Mouse (Mus musculus): ENCODE data around the gene Muc3. TPM values are rescaled to one million over a fixed set of nuclear protein-coding genes. Genes with fewer than 3 reads are reported as not detected.
"Not testable (repeated sequence)": the region's sequence is repeated elsewhere in the genome, so short reads cannot be mapped to it uniquely, and the experiment has no call there.

The Muc3 gene
- not detected for total RNA-seq (2021)

DNA sequence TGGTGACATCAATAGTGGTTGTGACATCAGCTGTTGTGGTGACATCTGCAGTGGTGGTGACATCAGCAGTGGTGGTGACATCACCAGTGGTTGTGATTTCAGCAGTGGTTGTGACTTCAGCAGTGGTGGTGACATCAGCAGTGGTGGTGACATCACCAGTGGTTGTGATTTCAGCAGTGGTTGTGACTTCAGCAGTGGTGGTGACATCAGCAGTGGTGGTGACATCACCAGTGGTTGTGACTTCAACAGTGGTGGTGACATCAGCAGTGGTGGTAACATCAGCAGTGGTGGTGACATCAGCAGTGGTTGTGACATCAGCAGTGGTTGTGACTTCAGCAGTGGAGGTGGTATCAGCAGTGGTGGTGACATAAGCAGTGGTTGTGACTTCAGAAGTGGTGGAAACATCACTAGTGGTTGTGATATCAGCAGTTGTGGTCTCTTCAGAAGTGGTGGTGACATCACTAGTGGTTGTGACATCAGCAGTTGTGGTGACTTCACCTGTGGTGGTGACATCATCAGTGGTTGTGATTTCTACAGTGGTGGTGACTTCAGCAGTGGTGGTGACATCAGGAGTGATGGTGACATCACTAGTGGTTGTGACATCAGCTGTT is at the start of gene Muc3:
Muc3 (minus strand) TSS at position 51 of the 611 bp plus-strand sequence.
- DNase-seq (ENCODE audit: extremely low spot score in 1 of 2, low spot score in 1 of 2): not testable (repeated sequence)

DNA sequence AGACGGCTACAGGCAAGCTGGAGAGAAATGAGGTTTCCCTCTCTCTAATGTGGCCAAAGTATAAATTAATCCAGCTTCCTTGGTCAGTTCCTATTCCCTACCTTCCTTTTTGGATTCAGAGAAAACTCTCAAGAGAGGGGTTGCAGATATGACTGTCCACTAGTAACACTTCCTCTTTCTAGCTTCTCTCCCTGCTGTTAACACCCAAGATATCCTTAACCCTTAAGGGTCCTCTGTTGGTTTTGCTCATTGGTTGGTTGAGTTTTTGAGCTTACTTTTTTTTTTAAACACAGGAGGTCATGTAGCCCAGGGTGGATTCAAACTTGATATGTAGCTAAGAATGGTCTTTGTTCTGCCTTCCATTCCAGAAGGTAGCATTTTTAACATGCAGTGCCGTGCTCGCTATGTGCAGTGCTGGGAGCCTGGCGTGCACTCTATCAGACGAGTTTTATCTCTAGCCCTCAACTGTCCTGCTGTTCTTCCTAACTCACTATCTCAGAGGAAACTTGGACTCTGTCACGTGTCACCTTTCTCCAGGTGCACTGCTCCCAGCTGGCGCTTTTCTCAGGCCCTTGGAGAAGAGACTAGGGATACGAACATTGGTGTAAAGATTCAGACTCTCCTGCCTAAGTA is 45.5 kb upstream of the Muc3 start:
- no peak for DNase-seq (ENCODE audit: extremely low spot score in 1 of 2, low spot score in 1 of 2)

DNA sequence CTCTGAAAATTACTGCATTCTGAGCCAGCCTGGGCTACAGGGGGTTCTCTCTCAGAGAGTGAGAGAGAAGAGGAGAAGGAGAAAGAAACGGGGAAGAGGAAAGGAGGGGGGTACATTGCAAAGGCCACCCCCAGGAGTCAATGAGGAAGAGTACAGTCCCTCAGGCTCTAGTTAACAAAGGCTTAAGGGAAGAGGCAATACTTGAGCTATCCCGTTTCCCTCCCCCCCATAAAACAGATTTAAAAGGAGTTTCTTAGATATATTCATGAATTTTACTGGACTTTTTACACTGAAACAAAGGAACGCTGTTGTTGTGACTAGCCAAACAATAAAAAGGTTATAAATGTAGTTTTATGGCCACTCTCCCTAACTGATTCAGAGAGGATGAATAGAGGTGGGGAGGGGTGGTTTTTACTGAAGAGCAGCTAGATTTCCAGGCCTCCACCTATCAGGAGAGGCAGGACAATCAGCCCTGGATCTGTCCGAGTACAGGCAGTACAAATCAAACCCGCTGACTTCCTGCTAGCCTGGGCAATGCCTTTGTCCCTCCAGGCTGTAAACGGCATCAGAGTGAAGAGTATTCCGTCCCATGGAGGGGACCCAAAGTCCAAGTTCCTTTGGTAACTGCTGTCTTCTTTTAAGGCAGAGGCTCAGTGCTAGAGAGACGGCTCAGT is 44.3 kb upstream of the Muc3 start:
- no peak for DNase-seq (ENCODE audit: extremely low spot score in 1 of 2, low spot score in 1 of 2)

DNA sequence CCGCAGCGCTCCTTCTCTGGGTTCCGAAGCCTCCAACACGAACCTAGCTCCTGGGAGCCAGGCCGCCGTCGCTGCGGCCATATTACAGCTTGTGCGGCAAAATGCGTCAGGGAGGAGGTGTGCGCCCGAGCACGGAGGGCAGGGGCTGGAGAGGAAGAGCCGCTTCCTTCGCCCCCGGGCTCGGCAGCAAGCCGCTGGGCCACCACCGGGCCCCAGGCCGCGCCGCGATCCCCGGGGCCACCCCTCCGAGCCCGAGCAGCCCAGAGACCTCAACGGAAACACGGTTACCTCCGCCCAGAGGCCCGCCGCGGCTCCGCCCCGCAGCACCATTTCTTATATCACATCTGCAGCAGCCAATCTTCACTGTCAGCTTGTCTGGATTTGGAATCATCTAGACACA is 40.2 kb upstream of the Muc3 start:
- no peak for DNase-seq (ENCODE audit: extremely low spot score in 1 of 2, low spot score in 1 of 2)

DNA sequence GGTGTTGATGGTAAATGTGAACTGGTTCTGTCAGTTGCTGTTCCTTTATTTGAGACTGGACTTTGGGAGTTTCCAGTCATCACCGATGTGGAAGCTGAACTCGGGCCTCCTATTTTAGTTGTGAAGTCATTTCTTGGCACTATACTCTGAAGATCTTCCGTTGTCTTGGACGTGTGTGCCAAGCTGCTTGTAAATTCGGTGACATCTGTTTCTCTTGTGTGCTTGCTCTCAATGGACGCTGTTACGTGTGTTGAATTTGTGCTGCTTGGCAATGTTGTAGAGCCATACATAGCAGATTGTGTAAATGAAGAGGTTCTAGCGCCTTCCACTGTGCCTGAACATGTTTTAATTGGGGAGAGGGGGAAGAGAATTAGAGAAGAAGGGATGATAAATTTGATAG is 36.2 kb upstream of the Muc3 start:
- no peak for DNase-seq (ENCODE audit: extremely low spot score in 1 of 2, low spot score in 1 of 2)

DNA sequence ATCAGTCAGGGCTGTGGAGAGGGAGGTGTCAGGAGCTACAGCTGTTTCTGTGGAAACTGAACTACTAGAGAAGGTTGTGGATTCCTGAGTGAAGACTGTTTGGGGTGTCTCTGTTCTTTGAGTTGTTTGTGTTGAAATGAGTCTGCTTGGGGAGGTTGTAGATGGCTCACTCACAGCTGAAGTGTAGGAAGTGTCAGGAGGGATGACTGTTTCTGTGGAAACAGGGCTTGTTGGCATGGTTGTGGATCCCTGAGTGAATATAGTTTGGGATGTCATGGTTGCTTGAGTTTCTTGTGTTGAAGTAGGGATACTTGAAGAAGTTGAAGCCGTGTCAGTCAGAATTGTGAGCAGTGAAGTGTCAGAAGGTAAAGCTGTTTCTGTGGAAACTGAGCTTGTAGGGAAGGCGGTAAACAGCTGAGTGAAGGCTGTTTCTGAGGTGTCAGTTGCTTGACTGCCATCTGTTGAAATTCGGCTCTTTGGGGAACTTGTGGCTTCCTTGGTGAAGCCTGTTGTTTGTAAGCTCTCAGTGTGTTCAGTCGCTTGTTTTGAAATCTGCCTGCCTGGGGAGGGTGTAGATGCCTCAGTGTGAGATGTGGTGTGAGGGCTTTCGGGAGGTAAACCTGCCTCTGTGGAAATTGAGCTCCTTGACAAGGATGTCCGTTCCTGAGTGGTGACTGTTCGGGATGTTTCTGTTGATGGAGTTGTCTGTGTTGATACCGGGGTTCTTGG is 30.7 kb upstream of the Muc3 start:
- no peak for DNase-seq (ENCODE audit: extremely low spot score in 1 of 2, low spot score in 1 of 2)

DNA sequence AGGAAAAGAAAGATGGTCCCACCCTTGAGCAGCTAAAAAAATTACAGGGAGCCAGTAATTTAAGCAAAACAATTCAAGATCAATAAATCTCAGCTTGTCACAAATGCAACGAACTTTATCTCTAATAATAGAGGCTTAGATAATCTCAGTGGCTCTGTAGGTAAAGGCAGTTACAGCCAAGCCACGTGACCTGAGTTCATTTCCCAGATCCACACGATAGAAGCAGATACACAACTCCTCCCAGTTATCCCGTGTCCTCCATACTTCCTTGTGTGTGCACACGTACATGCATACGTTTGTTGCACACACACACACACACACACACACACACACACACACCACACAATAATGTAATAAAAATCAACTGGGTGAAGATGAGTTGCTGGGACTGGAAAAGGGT is 24.8 kb upstream of the Muc3 start:
- DNase-seq (ENCODE audit: extremely low spot score in 1 of 2, low spot score in 1 of 2): no peak

DNA sequence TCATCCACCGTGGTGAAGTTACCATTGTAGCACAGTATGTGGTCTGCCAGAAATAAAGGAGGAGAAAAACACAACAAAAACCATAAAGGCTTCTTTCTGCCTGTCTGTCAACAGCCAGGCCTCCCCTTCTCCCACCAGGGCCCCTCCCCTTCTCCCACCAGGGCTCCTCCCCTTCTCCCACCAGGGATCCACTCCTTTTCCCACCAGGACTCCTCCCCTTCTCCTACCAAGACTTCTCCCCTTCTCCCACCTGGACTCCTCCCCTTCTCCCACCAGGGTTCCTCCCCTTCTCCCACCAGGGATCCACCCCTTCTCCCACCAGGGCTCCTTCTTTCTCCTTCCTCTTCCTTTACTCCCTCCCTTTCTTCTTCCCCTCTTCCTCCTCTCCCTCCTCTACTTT is 23.5 kb upstream of the Muc3 start:
- DNase-seq (ENCODE audit: extremely low spot score in 1 of 2, low spot score in 1 of 2): no peak

DNA sequence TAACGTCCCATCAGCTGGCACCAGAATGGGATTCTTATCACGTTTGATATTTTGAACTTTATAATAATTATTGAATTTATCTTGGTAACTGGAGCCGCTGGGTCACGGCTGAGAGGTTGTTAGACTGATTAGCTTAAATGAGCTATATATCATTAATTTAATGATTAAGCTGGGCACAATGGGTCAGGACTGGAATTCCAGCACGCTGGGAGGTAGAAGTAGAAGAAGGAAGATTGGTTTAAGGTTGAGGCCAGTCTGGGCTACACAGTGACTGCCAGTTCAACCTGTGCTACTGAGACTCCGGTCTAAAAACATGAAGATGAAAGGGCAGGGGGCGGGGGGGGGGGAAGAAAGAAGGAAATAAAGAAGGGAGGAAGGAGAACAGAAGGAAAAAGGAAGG is 22.4 kb upstream of the Muc3 start:
- no peak for DNase-seq (ENCODE audit: extremely low spot score in 1 of 2, low spot score in 1 of 2)

DNA sequence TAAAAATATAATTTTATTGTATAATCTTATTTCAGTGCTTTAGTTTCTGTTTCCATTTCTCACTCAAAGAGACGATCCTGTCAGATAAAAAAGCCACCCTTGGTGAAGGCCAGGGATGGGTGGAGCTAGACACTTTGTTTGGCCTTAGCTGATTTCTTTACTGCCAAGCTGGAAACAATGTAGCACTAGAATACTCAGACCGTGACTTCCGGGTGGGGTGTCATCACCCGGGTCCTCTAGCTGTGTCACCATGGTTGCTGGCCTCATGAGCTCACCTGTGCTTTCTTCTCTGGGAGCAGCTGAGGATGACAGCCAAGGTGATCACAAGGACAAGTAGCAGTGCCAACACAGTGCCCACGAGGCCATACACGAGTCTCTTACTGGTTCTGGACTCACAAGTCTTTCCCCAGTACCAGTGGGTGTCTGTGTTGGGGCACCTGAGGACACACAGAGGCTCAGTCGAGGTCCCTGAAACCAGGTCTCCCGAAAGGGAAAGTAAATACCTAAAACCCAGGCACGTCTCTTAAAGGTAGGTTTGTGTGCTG is 21.8 kb upstream of the Muc3 start:
- DNase-seq (ENCODE audit: extremely low spot score in 1 of 2, low spot score in 1 of 2): no peak

DNA sequence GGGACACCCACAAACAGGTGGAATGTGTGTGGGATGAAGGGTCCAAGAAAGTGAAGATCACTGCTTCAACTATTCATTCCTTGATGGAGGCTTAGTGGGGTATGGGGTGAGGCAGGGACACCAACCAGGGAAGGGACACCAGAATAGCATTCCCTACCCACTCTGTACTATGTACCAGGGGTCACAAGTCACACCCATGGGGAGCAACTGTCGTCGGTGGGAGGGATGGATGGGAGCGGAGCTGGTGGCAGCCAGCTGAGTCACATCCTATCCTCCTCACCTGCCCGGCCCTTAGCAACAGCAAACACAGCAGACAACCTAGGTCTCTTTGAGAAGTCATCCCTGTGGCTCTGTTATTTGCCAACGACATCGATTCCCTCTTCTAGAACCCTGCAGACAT is 18.4 kb upstream of the Muc3 start:
- DNase-seq (ENCODE audit: extremely low spot score in 1 of 2, low spot score in 1 of 2): no peak

DNA sequence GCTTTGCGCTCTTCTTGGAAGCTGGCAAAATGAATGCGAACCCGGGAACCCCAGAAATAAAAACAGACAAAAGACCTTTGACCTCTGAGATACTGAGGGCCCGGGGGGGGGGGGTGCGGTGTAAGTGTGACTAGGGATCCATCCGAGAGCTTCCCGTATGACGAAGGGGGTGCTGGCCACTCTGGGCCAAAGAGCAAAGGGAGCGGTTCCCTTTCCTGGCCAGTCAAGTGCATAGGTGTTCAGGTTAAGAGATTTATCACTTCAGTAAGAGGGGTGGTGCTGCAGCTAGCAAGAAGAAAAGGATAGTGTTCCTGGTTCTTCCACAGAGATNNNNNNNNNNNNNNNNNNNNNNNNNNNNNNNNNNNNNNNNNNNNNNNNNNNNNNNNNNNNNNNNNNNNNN is 16.9 kb upstream of the Muc3 start:
- no peak for DNase-seq (ENCODE audit: extremely low spot score in 1 of 2, low spot score in 1 of 2)

DNA sequence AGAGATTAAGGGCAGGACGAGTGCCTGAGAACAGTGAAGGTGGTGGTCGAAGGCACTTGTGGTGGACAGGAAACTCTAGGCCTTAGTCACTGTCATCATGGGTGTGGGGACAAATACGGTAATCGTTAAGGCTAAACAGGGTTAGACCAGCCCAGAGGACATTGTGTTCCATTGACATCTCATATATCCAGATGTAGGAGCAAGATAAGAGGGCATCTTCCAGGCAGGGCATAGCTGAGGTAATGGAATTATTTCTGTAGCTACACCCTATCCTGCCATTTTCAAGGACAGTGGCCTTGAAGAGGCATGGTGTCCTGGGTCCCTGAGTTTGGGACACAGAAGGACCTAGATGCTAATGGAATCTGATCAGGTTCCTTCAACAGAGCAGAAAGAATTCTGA is 12.7 kb upstream of the Muc3 start:
- DNase-seq (ENCODE audit: extremely low spot score in 1 of 2, low spot score in 1 of 2): no peak

DNA sequence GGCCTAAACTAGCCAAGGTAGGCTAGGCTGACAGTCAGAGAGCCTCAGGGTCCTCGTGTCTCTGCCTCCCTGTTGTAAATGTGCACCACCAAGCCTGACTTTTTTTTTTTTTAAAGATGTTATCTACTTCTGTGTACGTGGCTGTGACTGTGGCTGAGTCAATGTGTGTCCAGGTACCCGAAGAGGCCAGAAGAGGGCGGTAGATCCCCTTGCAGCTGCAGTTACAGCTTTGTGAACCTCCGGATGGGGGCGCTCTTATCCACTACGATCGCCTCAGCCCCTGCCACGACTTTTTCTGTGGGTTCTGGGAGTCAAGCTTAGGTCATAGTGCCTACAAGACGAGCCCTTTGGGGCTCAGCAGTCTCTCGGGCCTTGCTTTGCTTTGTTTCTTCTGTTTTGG is 10.3 kb upstream of the Muc3 start:
- DNase-seq (ENCODE audit: extremely low spot score in 1 of 2, low spot score in 1 of 2): peak in 1 of 2 experiments; percentile 61

DNA sequence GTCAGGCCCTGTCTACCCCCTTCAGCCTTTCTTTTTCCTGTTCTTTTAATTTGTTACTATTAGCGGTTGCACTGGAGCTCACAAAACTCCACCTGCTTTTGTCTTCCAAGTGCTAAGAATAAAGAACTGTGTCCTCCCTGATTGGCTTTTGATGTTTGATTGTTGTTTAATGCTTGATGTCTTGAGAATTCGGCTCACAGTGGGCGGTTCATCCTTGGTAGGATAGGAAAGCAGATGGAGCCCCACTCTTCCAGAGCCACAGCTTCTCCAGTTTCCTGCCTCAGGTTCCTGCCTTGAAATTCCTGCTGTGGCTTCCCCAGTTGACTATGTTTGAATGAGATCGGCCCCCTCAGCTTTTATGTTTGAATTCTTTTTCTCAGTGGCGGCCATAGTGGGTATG is 4.2 kb upstream of the Muc3 start:
- DNase-seq (ENCODE audit: extremely low spot score in 1 of 2, low spot score in 1 of 2): no peak

DNA sequence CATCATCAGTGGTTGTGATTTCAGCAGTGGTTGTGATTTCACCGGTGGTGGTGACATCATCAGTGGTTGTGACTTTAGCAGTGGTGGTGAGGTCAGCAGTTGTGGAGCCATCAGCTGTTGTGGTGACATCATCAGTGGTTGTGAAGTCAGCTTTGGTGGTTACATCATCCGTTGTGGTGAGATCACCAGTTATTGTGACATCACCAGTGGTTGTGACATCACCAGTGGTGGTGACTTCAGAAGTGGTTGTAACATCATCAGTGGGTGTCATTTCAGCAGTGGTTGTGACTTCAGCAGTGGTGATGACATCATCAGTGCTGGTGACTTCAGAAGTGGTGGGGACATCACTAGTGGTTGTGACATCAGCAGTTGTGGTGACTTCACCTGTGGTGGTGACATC is 3.5 kb upstream of the Muc3 start:
- no peak for DNase-seq (ENCODE audit: extremely low spot score in 1 of 2, low spot score in 1 of 2)

DNA sequence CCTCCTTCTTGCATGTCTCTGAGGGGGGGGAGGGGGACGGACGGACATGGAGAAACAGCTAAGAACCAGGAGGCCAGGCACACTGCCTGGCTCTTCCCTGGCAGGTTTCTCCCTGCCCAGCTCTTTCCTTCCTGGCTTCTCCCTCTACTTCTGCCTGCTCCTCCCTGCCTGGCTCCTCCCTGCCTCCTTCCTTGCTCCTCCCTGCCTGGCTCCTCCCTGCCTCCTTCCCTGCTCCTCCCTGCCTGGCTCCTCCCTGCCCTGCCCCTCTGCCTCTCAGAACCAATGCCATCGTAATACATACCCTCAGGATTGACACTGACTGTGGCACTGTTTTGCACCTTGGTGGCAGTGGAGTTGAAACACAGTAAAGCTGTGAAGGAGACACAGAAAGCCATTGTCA is 8.3 kb downstream of the Muc3 start:
- no peak for DNase-seq (ENCODE audit: extremely low spot score in 1 of 2, low spot score in 1 of 2)

DNA sequence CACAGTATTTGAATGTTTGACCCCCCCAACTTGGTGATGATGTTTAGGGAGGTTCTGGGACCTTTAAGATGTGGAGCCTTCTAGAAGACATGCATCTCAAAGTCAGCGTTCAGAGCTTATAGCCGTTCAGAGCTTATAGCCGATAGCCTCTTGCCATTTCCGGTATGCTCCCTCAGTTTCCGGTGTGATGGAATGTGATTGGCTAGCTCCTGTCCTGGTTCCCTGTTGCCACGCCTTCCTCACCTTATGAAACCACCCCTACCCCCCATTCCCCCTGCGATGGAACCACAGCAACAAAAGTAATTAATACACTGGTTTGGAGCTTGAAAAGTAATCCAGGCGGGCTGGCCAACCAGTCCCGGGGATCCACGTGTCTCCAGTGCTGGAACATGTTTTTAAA is 10.1 kb downstream of the Muc3 start:
- no peak for DNase-seq (ENCODE audit: extremely low spot score in 1 of 2, low spot score in 1 of 2)

DNA sequence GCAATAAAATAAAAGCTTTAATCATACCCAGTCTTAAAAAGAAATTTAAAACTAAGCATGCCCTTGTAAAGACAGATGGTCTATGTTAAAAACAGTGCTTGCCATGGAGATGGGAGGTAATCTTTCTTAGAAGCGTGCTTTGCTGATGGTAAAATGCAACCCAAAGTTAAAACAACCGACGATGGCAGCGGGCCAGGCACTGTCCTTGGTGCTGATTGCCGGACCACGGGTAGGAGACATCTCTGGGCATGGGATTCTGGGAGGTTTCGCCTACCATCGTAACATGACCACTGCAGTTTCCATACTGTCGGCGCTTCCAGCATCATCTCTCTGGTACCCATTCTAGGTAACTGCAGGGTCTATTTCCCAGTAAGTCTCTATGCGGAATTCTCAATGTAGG is 14.2 kb downstream of the Muc3 start:
- no peak for DNase-seq (ENCODE audit: extremely low spot score in 1 of 2, low spot score in 1 of 2)

DNA sequence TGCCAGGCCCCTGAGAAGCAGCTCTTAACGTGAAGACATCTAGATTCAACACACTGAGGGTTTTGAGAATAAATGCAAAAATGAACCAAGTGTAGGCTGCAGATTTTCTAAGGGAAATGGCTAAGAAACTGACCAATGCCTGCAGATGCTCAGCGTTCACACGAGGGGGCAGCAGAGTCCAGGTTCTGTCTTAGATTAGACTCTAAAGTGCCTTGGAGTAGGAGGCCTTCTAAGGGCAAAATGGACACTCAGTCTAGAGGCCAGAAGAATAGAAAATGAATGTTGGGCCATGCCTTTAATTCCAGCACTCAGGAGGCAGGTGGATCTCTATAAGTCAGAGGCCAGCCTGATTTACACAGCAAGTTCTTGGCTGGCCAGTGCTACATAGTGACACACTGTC is 17.6 kb downstream of the Muc3 start:
- DNase-seq (ENCODE audit: extremely low spot score in 1 of 2, low spot score in 1 of 2): peak; percentile 55 to 62

DNA sequence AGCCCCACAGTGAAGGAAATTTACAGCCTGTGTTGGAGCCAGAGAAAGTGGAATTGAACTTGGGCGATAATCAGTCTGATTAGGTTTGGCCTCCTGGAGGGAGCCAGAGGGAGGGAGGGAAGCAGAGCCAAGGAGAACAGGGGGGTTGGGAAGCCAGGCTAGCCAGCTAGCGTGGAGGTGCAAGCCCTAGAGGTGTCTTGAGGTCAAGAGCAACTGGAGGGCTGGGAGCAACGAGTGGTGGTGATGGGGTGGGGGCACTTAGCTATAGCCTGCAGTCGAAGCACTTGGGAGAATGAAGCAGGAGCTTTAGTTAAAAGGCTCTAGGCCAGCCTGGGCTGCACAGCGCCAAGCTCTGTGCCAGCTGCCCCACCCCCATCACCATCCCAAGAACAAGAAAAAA is 19.8 kb downstream of the Muc3 start:
- no peak for DNase-seq (ENCODE audit: extremely low spot score in 1 of 2, low spot score in 1 of 2)
